Mouse (Mus musculus) ES-Bruce4 (cell line): ENCODE measurements at regions not wholly inside any gene's neighbourhood (a gene's known extent, or its start where the extent isn't known, plus 50 kb on each side); places are given as distances from the start of the nearest gene placed in this dataset.

Experiments used
- CTCF ChIP-seq: IDR thresholded peaks from one replicate; pipeline ENCODE4 v1.8.1; 2011; ENCODE audit warnings: low read depth, low read length
- POLR2A ChIP-seq: IDR thresholded peaks from one replicate; pipeline ENCODE4 v1.8.1; 2011; ENCODE audit warnings: low read length; ENCODE audit not compliant: insufficient read depth

DNA sequence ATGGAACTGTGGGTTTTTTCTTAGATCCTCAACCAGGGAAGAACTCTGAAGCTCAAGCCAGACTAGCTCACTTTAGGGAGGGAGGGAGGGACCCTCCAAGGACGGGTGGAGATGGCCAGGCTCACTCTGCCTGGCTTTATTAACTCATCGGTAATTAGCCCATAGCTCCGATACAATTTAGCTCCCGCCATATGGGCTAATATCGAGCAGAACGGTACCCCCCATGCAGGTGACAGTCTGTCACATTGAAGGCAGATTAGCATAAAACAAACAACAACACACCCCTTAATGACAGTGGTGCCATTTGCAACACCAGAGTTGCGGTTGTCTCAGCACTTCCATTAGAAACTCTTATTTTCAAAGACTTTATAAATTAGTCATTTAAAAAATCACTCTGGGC lies 319.6 kb upstream of the Mki67 start:
- TF ChIP-seq CTCF (no peak), POLR2A (no peak)
